Mouse (Mus musculus) kidney, embryonic 15.5 days (tissue): ENCODE results near the gene Foxp1. TPM values are rescaled to one million over a fixed set of nuclear protein-coding genes. Genes with fewer than 3 reads are reported as not detected.

Experiments
- ATAC-seq: fragments of 200-750 bp; cut with Nextera tagmentation; replicated peaks from 2 replicates; pipeline ENCODE4 v1.8.0; 2017; ENCODE audit warnings: moderate TSS enrichment; ENCODE audit not compliant: low FRiP score
- H3K27ac ChIP-seq: fragments of 300-500 bp; sonication (generic); 2 replicates; pipeline ENCODE4 v1.5.1; 2015; ENCODE audit warnings: mild to moderate bottlenecking, inconsistent platforms
- H3K27me3 ChIP-seq: fragments of 300-500 bp; sonication (generic); 2 replicates; pipeline ENCODE4 v1.6.1; 2015; ENCODE audit warnings: inconsistent platforms
- H3K36me3 ChIP-seq: fragments of 300-500 bp; sonication (generic); 2 replicates; pipeline ENCODE4 v1.6.1; 2015; ENCODE audit warnings: inconsistent platforms
- H3K4me1 ChIP-seq: fragments of 300-500 bp; sonication (generic); 2 replicates; pipeline ENCODE4 v1.6.1; 2015; ENCODE audit warnings: inconsistent platforms
- H3K4me2 ChIP-seq: fragments of 300-500 bp; sonication (generic); 2 replicates; pipeline ENCODE4 v1.6.1; 2015; ENCODE audit warnings: moderate library complexity, mild to moderate bottlenecking, inconsistent platforms
- H3K4me3 ChIP-seq: fragments of 300-500 bp; sonication (generic); replicated peaks from 2 replicates; pipeline ENCODE4 v1.5.1; 2015; ENCODE audit warnings: mild to moderate bottlenecking, inconsistent platforms
- H3K9ac ChIP-seq: fragments of 300-500 bp; sonication (generic); 2 replicates; pipeline ENCODE4 v1.6.1; 2015; ENCODE audit warnings: mild to moderate bottlenecking, inconsistent platforms
- H3K9me3 ChIP-seq: fragments of 300-500 bp; sonication (generic); replicated peaks from 2 replicates; pipeline ENCODE4 v1.6.1; 2016; ENCODE audit warnings: inconsistent platforms
- WGBS: fragments of 180-500 bp; shearing (Covaris S2); methylation state at CpG from one replicate; pipeline ENCODE4 v1.1.7; 2015; ENCODE audit warnings: mixed read lengths; 5-methylcytosine and 5-hydroxymethylcytosine counted together
- polyA plus RNA-seq: library from polyadenylated mRNA; unstranded; fragments of >200 nt; fragmentation: Nextera tagmentation; extraction: Ambion mirVana; gene quantifications from 2 replicates; pipeline ENCODE4 v1.2.1, GENCODE M21; 2015

Foxp1 gene
- polyA plus RNA-seq, 1 experiment from 2014 or later: 50.2 TPM

DNA sequence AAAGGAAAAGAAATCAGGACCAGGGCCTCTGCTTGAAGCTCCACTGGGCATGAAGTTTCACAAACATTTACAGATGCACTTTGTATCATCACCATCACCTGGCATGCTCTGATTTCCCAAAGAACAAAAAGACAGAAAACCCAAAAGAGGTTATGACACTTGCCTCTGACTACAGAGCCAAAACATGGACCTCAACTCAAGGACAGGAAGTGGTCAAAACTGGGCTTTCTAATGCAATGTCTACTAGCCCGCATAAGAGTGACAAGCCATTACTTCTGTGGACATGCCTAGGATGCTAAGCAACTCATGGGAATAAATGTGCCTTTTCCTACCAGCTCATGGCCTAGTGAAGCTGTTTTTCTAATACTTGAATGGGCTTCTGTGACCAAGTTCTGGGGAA, 526.2 kb downstream of the Foxp1 start:
- Histone ChIP-seq H3K4me3 (no peak overlapping the region), H3K36me3 (no peaks in the 10 kb centered on the region), H3K27ac (no peak overlapping the region), H3K4me2 (no peak overlapping the region), H3K4me1 (peaks cover 32% of the 10 kb centered on the region), H3K9ac (no peak overlapping the region), H3K27me3 (no peaks in the 10 kb centered on the region), H3K9me3 (no peaks in the 10 kb centered on the region)
- 82% methylated on average over 1 of the region's 1 CpGs for WGBS
- no peak for ATAC-seq

DNA sequence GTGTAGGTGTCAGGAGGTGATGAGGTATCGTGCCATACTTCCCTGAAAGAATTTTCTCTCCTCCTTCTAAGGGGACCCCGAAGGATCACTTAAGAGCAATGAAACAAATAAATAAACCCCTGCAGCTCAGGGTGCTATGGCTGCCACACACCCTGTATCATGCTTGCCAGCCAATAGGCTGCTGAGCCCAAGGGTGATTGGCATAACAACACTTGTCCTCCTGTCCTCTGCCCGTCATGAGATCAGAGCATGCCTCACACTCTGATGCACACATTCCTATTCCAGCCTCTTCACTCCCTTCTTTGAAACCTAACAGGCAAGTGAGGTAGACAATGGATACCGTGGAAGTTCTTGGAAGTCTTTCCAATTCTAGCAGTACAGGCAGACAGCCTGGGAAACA, 526.8 kb downstream of the Foxp1 start:
- Histone ChIP-seq H3K4me1 (peaks cover 38% of the 10 kb centered on the region), H3K4me3 (no peak overlapping the region), H3K9ac (no peak overlapping the region), H3K27ac (no peak overlapping the region), H3K27me3 (no peaks in the 10 kb centered on the region), H3K9me3 (no peaks in the 10 kb centered on the region), H3K36me3 (no peaks in the 10 kb centered on the region), H3K4me2 (no peak overlapping the region)
- WGBS: 73% methylated on average over 4 of the region's 4 CpGs
- ATAC-seq: no peak

- H3K4me3 ChIP-seq: no peak overlapping the region
- peaks cover 39% of the 10 kb centered on the region for H3K4me1 ChIP-seq
- no peaks in the 10 kb centered on the region for H3K9me3 ChIP-seq
- 78% methylated on average over 4 of the region's 4 CpGs for WGBS
- H3K36me3 ChIP-seq: no peaks in the 10 kb centered on the region
- H3K27me3 ChIP-seq: no peaks in the 10 kb centered on the region
- H3K27ac ChIP-seq: no peak overlapping the region
- H3K4me2 ChIP-seq: no peak overlapping the region
- H3K9ac ChIP-seq: no peak overlapping the region
- no peak for ATAC-seq
Observed at GRCm38 (mm10) chr6:98994902-98995301, 527.6 kb downstream of the Foxp1 start.

GRCm38 (mm10) chr6:98994104-98994787, 528.3 kb downstream of the Foxp1 start:
- Histone ChIP-seq H3K27ac (no peak overlapping the region), H3K27me3 (no peaks in the 10 kb centered on the region), H3K4me2 (no peak overlapping the region), H3K9ac (no peak overlapping the region), H3K4me3 (no peak overlapping the region), H3K36me3 (no peaks in the 10 kb centered on the region), H3K4me1 (peaks cover 38% of the 10 kb centered on the region), H3K9me3 (no peaks in the 10 kb centered on the region)
- 70% methylated on average over 21 of the region's 21 CpGs for WGBS
- no peak for ATAC-seq

- ATAC-seq: no peak
- Histone ChIP-seq H3K36me3 (no peaks in the 10 kb centered on the region), H3K4me1 (peaks cover 35% of the 10 kb centered on the region), H3K9me3 (no peaks in the 10 kb centered on the region), H3K9ac (no peak overlapping the region), H3K27ac (no peak overlapping the region), H3K4me3 (no peak overlapping the region), H3K27me3 (no peaks in the 10 kb centered on the region), H3K4me2 (no peak overlapping the region)
- WGBS: 57% methylated on average over 3 of the region's 3 CpGs
Observed at GRCm38 (mm10) chr6:98993231-98993630, 529.3 kb downstream of the Foxp1 start.

DNA sequence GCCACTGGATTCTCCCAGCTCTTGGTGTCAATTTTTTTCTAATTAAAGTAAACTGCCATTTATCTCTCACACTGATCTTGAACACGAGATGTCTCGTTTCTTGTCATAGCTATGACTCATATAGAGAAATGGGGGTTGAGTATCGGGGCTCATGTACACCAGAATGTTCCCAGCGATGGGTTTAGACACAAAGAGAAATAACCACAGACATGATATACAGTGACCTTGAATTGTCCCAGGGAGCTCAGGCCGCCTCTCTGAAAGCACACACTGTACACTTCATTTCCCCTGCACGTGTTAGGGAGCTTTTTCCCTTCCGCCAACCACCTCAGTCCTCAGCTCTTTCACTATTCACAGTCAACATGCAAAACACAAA, 529.8 kb downstream of the Foxp1 start:
- no peaks in the 10 kb centered on the region for H3K9me3 ChIP-seq
- 36% methylated on average over 7 of the region's 7 CpGs for WGBS
- no peak overlapping the region for H3K9ac ChIP-seq
- no peak overlapping the region for H3K4me3 ChIP-seq
- H3K4me2 ChIP-seq: no peak overlapping the region
- no peaks in the 10 kb centered on the region for H3K27me3 ChIP-seq
- H3K36me3 ChIP-seq: no peaks in the 10 kb centered on the region
- H3K4me1 ChIP-seq: peaks cover 31% of the 10 kb centered on the region
- H3K27ac ChIP-seq: no peak overlapping the region
- ATAC-seq: no peak

GRCm38 (mm10) chr6:98991900-98992771, 530.4 kb downstream of the Foxp1 start:
- no peaks in the 10 kb centered on the region for H3K9me3 ChIP-seq
- H3K4me2 ChIP-seq: no peak overlapping the region
- H3K36me3 ChIP-seq: no peaks in the 10 kb centered on the region
- no peak overlapping the region for H3K4me3 ChIP-seq
- no peak for ATAC-seq
- H3K4me1 ChIP-seq: peaks cover 31% of the 10 kb centered on the region
- H3K27me3 ChIP-seq: no peaks in the 10 kb centered on the region
- H3K27ac ChIP-seq: no peak overlapping the region
- 69% methylated on average over 5 of the region's 5 CpGs for WGBS
- H3K9ac ChIP-seq: no peak overlapping the region

GRCm38 (mm10) chr6:98987533-98988169, 534.9 kb downstream of the Foxp1 start:
- WGBS: 78% methylated on average over 6 of the region's 6 CpGs
- H3K27me3 ChIP-seq: no peaks in the 10 kb centered on the region
- no peak overlapping the region for H3K27ac ChIP-seq
- no peaks in the 10 kb centered on the region for H3K36me3 ChIP-seq
- H3K9me3 ChIP-seq: no peaks in the 10 kb centered on the region
- no peak overlapping the region for H3K9ac ChIP-seq
- ATAC-seq: no peak
- no peak overlapping the region for H3K4me2 ChIP-seq
- H3K4me3 ChIP-seq: no peak overlapping the region
- peaks cover 10% of the 10 kb centered on the region for H3K4me1 ChIP-seq

DNA sequence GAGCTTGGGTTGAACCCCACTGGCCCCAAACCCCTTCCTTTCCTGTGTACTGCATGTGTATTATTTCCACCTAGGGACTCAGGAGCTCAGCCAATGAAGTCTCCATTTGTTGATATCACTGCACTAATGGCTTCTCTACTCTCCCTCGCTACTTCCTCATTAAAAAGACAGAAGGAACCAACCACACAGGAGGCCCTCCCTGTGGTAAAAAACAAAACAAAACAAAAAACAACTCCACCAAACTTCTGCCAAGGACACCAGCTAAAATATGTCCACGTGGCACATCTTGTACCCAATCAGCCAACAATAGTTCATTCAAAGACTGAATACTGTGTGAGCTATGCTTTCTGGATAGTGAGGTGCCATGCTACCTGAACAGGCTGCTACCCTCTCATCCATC, 537.1 kb downstream of the Foxp1 start:
- Histone ChIP-seq H3K4me2 (no peak overlapping the region), H3K4me1 (peaks cover 3% of the 10 kb centered on the region; the same call in 1 of the 2 replicates), H3K9ac (no peak overlapping the region), H3K27me3 (no peaks in the 10 kb centered on the region), H3K4me3 (no peak overlapping the region), H3K36me3 (no peaks in the 10 kb centered on the region), H3K9me3 (no peaks in the 10 kb centered on the region), H3K27ac (no peak overlapping the region)
- ATAC-seq: no peak
- 86% methylated on average over 2 of the region's 2 CpGs for WGBS

DNA sequence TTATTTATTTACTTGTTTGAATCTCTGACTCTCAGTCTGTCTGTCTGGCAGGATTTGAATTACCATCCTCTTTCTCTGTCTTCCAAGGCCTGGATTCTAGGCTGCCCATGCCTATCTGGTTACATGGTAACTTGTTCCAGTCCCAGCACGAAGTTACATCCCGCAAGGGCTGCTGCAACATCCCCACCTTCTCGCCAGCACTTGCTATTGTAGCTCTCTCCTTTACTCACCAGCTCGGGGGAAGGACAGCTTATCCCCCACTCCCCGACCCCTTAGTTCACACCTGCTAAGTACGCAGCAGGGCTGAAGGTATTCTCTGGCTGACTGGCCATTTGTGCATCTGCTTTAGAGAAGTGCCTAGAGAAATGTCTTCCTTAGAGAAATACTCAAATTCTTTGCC, 537.9 kb downstream of the Foxp1 start:
- no peak overlapping the region for H3K4me3 ChIP-seq
- no peaks in the 10 kb centered on the region for H3K27me3 ChIP-seq
- peaks cover 3% of the 10 kb centered on the region; the same call in 1 of the 2 replicates for H3K4me1 ChIP-seq
- H3K9me3 ChIP-seq: no peaks in the 10 kb centered on the region
- no peaks in the 10 kb centered on the region for H3K36me3 ChIP-seq
- H3K4me2 ChIP-seq: no peak overlapping the region
- no peak for ATAC-seq
- 70% methylated on average over 6 of the region's 6 CpGs for WGBS
- H3K9ac ChIP-seq: no peak overlapping the region
- H3K27ac ChIP-seq: no peak overlapping the region

GRCm38 (mm10) chr6:98984026-98984425, 538.5 kb downstream of the Foxp1 start:
- ATAC-seq: no peak
- Histone ChIP-seq H3K4me1 (peaks cover 3% of the 10 kb centered on the region; the same call in 1 of the 2 replicates), H3K27me3 (no peaks in the 10 kb centered on the region), H3K4me3 (no peak overlapping the region), H3K9me3 (no peaks in the 10 kb centered on the region), H3K36me3 (no peaks in the 10 kb centered on the region), H3K4me2 (no peak overlapping the region), H3K9ac (no peak overlapping the region), H3K27ac (no peak overlapping the region)
- 75% methylated on average over 2 of the region's 2 CpGs for WGBS

GRCm38 (mm10) chr6:98983311-98983838, 539.1 kb downstream of the Foxp1 start:
- H3K9ac ChIP-seq: no peak overlapping the region
- 89% methylated on average over 3 of the region's 3 CpGs for WGBS
- ATAC-seq: no peak
- peaks cover 3% of the 10 kb centered on the region; the same call in 1 of the 2 replicates for H3K4me1 ChIP-seq
- no peaks in the 10 kb centered on the region for H3K9me3 ChIP-seq
- no peak overlapping the region for H3K27ac ChIP-seq
- no peak overlapping the region for H3K4me3 ChIP-seq
- no peaks in the 10 kb centered on the region for H3K27me3 ChIP-seq
- no peaks in the 10 kb centered on the region for H3K36me3 ChIP-seq
- no peak overlapping the region for H3K4me2 ChIP-seq
